Mouse (Mus musculus) CD8-positive naive resting alpha-beta T cell, adult 2 months (primary cell): ENCODE measurements at regions not wholly inside any gene's neighbourhood (a gene's known extent, or its start where the extent isn't known, plus 50 kb on each side); places are given as distances from the start of the nearest gene placed in this dataset.

Experiments used
- DNase-seq, 2 experiments: peaks; one replicate each; pipeline ENCODE4 v3.0.0; 2022; ENCODE audit warnings: low read depth in 2 of 2, low spot score in 2 of 2

- DNase-seq: no peak
Observed at GRCm38 (mm10) chr10:17337217-17337616, 385.8 kb upstream of the Cited2 start.

- DNase-seq: no peak
Observed at GRCm38 (mm10) chr10:17343829-17344228, 379.2 kb upstream of the Cited2 start.

DNA sequence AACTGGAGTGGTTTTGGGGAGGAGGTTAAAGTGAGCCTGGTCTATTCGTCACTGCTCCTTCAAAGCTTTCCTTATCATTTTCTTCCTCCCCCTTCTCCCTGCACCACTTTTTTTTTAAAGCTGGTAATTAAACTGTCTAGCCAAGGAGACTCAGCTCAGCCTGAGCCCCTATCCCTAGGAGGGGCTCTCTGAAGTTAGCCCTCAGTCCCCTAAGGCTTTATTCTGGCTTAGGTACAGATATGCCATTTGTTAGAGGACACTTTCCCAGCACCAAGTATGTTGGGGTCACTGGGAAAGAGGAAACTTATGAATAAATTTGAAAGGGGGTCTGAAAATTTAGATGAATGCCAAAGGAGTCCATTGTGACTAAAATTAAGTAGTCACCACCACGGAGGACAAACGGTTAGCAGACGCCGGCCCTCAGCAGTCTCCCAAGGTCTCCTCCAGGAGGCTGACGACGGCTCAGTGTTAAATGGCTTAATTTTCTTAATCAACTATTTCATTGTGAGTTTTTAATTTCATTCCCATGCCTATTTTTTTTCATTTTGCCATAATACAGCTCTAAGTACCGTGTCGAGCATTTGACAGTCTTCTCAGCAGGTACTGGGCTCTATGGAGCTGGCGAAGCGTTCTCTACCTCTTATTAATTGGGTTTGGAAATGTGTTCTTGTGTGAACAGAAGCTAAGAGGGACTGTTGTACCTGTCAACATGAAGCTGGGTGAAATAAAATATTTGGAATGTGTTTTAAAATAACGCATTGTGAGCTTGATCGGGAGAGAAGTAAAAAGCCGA lies 370.6 kb upstream of the Cited2 start:
- no peak for DNase-seq

GRCm38 (mm10) chr10:17355476-17355875 lies 367.5 kb upstream of the Cited2 start:
- DNase-seq: no peak

DNA sequence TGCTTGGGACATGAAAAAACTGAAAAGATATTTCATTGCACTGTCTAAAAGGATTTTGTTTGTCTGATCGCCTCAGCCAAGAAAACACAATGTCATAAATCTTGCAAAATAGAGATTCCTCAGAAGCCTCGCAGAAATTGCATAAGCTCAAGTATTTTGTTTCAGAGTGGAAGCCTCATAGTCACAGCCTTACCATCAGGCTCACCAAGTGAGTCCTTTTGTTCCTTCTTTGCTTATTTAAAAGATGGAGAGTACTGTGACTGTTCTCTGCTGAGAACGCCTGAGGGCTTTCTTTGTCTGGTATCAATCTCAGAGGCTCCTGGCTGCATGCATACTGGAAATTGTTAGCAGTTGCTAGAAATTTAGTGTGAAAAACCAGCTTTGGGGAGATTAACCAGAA lies 367.0 kb upstream of the Cited2 start:
- no peak for DNase-seq

GRCm38 (mm10) chr10:17362643-17363042 lies 360.4 kb upstream of the Cited2 start:
- no peak for DNase-seq

DNA sequence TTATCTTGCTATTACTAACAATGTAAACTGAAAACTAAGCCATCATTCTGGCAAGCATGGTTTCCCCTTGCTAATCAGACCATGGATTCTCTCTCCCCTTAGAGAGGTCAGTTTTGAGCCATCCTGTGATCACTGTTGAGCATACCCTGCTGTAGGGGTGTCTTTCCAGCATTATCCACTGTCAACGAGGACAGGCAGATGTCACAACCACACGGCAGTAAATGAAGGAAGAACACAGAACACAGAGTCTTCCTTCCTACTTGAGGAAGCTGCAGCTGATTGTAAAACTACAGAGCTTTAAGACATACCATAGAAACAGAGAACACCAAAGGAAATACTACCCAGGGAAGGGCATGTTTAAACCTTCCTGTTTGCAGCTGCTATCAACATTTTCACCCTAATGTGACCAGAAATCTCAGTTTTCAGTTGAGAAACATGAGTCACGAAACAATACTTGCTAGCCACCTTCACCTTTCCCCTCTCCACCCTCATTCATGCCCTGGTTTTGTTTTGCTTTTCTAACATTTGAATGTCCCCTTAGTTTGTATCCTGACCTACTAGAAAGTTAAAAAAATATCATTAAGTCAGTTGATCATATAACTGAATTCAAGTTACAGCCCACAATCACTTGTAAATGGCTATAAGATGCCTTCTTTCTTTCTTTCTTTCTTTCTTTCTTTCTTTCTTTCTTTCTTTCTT lies 356.8 kb upstream of the Cited2 start:
- no peak for DNase-seq

- DNase-seq: no peak
Observed at GRCm38 (mm10) chr10:17367026-17367425, 356.0 kb upstream of the Cited2 start.

GRCm38 (mm10) chr10:17367430-17367829 lies 355.6 kb upstream of the Cited2 start:
- no peak for DNase-seq

DNA sequence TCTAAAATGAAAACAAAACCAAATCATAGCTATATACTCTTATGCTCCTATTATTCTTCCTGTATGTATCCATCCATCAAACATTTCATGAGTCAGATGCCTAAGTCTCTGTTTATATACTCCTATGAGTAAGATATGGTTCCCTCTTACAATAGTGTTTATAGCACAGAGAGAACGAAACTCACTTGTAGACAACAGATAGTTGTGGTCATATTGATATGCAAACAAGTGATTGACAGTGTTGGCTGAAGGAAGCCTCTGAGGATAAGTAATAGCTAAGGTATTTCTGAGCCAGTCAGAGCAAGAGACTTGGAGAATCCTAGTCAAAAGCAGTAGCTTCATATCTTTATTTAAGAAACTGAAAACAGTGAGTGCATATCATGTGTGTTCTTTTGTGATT lies 354.4 kb upstream of the Cited2 start:
- no peak for DNase-seq

- no peak for DNase-seq
Observed at GRCm38 (mm10) chr10:17372905-17373304, 350.1 kb upstream of the Cited2 start.

GRCm38 (mm10) chr10:17374047-17374446 lies 349.0 kb upstream of the Cited2 start:
- DNase-seq: no peak

DNA sequence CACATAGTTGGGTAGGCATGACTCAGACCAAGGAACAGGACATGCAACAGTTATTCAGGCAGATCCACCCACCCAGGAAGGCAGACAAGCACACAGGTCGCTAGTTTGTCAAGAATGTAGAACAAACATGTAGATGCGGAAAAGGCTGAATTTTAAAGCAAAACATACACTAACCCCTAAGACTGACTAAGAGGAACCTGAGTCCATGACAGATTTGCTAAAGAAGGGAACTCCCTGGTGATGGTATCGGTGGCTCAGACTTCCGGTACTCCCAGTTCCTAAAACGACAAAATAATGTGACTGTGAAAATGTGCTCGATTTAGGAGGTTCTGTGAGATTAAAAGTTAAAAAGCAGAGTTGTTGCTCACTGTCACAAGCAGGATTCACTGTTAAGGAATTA lies 340.0 kb upstream of the Cited2 start:
- no peak for DNase-seq

- DNase-seq: no peak
Observed at GRCm38 (mm10) chr10:17385181-17385580, 337.8 kb upstream of the Cited2 start.

DNA sequence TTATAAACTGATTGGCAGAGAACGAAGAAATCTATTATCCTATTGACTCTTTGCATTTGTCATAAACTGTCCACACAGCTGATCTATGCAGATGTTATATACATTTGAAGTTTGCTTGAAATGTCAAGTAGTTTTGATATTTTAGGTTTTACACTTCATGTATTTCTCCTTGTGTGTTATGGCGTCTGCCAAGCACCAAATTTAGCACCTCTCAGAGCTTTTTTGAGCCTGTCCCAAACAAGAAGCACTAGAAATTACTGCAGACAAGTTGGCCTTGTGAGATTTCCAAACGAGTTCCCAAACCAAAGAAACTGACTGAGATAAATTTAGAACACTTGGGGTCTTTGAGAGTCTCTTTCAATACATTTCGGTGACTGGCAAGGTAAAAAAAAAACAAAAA lies 335.7 kb upstream of the Cited2 start:
- no peak for DNase-seq

DNA sequence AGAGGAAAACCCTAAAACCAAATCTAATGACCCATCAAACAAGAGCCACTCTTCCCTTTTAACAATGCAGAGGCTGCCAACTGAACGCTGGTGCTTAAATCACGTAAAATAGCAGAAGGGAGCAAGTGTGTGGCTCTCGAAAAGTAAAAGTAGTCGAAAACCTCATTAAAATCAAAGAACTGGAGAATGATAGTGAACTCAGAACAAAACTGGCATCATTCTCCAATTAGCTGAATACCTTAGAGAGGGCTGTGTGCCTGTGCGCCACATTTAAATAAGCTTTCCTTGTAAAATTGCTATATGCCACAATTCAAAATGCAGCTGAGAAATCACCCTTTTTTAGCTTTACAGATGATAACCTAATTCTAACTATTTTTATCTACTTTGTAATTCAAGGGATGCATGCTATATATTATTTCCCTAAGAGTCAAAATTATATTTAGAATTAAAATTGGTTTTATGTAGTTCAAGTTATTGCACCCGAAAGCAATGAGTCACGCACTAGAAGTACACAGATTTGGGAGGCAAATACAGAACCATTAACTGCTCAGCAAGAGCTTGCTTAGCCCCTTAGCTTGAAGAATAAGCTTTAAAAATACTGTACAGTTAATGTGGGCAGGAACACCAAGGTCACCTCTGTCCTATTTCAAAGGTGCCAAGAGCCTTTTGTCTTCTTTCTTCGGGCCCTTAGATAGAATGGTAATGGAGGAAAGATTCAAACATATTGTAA lies 327.4 kb upstream of the Cited2 start:
- no peak for DNase-seq

DNA sequence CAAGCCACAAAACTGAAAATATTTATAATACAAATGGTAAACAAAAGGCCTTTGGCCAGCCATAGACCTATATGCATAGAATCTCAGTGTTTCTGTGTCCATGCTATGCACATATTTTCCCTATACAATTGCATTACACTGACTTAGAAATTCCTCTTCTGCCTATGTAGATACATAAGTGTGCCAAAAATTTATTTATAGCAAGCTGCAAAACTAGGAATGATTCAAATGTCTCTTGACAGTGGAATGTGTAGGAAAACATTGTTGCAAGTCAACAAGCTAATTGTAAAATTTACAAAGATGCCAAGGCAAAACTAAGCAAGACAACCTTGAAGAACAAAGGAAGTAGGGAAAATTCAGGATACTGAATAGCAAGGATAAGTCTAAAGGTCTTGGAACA lies 319.1 kb upstream of the Cited2 start:
- DNase-seq: no peak

DNA sequence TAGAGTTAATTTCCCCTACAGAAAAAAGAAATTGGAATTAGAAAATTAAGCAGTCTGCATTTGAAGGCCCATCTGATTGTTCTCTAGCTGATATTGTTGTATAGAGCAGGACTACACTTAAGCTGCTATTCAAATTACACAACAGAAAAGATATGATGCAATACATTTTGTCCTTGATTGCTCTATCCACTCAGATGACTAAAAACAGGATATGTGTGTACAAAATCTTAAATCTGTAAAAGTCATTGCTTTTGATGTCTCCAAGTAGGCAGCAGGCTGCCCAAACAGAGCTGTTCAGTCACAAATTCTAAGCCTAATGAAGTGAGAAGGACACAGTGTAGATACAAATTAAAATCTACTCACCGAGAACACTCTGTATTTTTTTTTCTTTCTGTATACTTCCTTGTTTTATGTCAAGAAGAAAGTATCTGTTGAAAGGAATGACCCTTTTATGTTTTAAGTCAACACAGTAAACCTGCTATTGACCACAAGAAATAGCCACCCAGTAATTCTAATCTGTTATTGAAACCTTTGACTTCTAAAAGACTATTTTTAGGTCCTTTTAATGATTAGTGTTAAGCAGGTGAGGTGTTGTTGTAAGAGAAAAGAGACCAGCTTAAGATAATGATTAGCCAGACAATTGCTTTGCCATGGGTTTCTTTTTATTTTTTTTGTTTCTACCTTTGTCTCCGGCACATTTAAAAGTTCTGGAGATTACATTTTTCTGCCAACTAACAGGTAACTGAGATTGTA lies 315.0 kb upstream of the Cited2 start:
- no peak for DNase-seq

DNA sequence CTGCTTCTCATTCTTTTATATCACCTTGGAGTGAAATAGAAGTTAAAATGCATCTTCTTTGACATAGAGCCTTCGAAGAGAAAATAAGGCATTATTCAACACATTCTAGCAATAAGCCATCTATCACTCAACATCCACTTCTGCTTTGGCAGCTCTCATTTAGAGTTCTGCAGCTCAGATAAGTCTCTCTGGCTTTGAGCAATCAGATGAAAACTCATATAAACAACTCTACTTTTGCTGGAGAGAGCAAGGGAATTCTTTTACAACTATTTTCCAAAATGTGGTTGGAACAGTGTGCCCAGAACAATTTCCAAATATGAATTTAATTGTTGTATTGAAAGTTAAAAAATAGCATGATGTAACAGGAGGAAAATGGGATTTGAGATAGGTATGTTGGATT lies 314.2 kb upstream of the Cited2 start:
- DNase-seq: no peak

DNA sequence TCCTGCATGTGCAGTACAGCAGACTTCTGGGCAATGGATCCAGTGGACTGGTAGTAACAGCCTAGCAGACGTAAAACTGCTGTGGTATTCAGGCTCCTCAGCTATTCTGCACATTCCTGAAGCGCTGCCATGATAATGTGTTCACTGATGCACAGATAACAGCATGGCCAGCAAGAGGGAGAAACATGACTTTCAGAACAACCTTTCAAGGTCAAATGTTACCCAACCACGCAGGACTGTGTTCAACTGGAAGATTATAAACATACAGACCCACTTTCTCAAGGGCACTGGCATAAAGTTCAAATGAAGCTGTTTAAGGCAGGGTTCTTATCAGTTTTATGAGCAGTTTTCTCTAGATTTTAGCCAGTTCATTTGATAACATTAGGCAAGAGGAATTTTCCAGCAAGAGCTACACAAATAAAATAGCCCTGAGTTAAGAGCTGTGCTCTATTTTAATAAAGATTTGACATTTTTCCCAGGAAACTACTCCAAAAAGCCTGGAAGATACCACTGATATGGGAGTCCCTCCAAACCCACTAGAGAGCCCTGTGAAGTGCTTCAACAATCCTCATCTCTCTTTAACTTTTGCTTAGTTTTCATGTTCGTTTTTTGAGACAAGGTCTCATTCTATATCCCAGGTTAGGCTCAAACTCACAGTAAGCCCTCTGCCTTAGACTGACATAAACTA lies 311.6 kb upstream of the Cited2 start:
- DNase-seq: no peak

GRCm38 (mm10) chr10:17415112-17415511 lies 307.9 kb upstream of the Cited2 start:
- DNase-seq: no peak
